Mouse (Mus musculus) gastrocnemius, adult 2 months (tissue): ENCODE measurements around the gene Amdhd2. TPM values are rescaled to one million over a fixed set of nuclear protein-coding genes. Genes with fewer than 3 reads are reported as not detected.

ENCODE experiments used
- DNase-seq: peaks from one replicate; pipeline ENCODE4 v3.0.0; 2022
- H3K27ac ChIP-seq: fragments of 200-600 bp; 2 replicates; pipeline ENCODE4 v1.8.1; 2022; ENCODE audit warnings: mild to moderate bottlenecking
- H3K4me3 ChIP-seq: fragments of 200-600 bp; 2 replicates; pipeline ENCODE4 v1.8.1; 2022; ENCODE audit warnings: mild to moderate bottlenecking, moderate library complexity
- CTCF ChIP-seq: fragments of 200-600 bp; IDR thresholded peaks from 2 replicates; pipeline ENCODE4 v1.8.1; 2022; ENCODE audit warnings: antibody characterized with exemption, mild to moderate bottlenecking, moderate library complexity
- intact Hi-C: fragments of 180-260 bp; cut with DNase I; formaldehyde crosslinking; loops from one replicate; pipeline ENCODE4 v1.15.1; 2025
- total RNA-seq, 2 experiments: library from RNA; stranded (reverse); gene quantifications; 2 replicates each; pipeline ENCODE4 v1.2.3; 2021

Amdhd2 gene
- total RNA-seq, 2 experiments from 2014 or later: 8.4 to 8.8 TPM

GRCm38 (mm10) chr17:24192848-24193247 lies 29.3 kb upstream of the Amdhd2 start:
- Histone ChIP-seq H3K27ac (peak overlapping the region; percentile 80), H3K4me3 (no peak overlapping the region)
- intact Hi-C loops: no loop called here
- DNase-seq: no peak
- TF ChIP-seq CTCF: no peak

- intact Hi-C loops: no loop called here
- peak; percentile 64 for DNase-seq
- peak overlapping the region; percentile 80 for H3K27ac ChIP-seq
- no peak for TF ChIP-seq CTCF
- H3K4me3 ChIP-seq: peak overlapping the region; percentile 14; the same call in 1 of the 2 replicates
These were observed 27.9 kb upstream of the Amdhd2 start for GRCm38 (mm10) chr17:24191481-24191880.

- intact Hi-C loops: no loop called here
- no peak for DNase-seq
- no peak for TF ChIP-seq CTCF
- no peak overlapping the region; the same call in 1 of the 2 replicates for H3K27ac ChIP-seq
- H3K4me3 ChIP-seq: no peak overlapping the region
These were observed 27.4 kb upstream of the Amdhd2 start for GRCm38 (mm10) chr17:24190934-24191333.

GRCm38 (mm10) chr17:24174259-24174658 lies 10.7 kb upstream of the Amdhd2 start:
- DNase-seq: no peak
- intact Hi-C loops: loop anchor here (5.0 kb wide), 2 partner anchors 48 to 218 kb away; partner anchors contain the start of gene Tedc2
- Histone ChIP-seq H3K27ac (no peak overlapping the region), H3K4me3 (no peak overlapping the region)
- TF ChIP-seq CTCF: no peak

- Histone ChIP-seq H3K27ac (no peak overlapping the region), H3K4me3 (no peak overlapping the region)
- intact Hi-C loops: loop anchor here (1.0 to 5.0 kb wide), 4 partner anchors 49 to 219 kb away; partner anchors contain the start of gene Tedc2
- peak; percentile 68 for DNase-seq
- TF ChIP-seq CTCF: peak; percentile 97
These were observed 9.9 kb upstream of the Amdhd2 start for GRCm38 (mm10) chr17:24173423-24173822.

- intact Hi-C loops: loop anchor here (2.0 to 5.0 kb wide), 4 partner anchors 51 to 221 kb away; partner anchors contain the start of gene Tedc2
- no peak overlapping the region for H3K4me3 ChIP-seq
- DNase-seq: peak; percentile 14
- no peak for TF ChIP-seq CTCF
- H3K27ac ChIP-seq: no peak overlapping the region; the same call in 1 of the 2 replicates
These were observed 8.2 kb upstream of the Amdhd2 start for GRCm38 (mm10) chr17:24171738-24172137.

- no peak for TF ChIP-seq CTCF
- Histone ChIP-seq H3K27ac (peak overlapping the region; percentile 100; the same call in 1 of the 2 replicates), H3K4me3 (no peak overlapping the region)
- peak; percentile 15 for DNase-seq
- intact Hi-C loops: loop anchor here (2.0 to 5.0 kb wide), 3 partner anchors 52 to 222 kb away; partner anchors contain the start of gene Tedc2
These were observed 7.2 kb upstream of the Amdhd2 start for GRCm38 (mm10) chr17:24170729-24171128.

GRCm38 (mm10) chr17:24170125-24170524 lies 6.6 kb upstream of the Amdhd2 start:
- H3K27ac ChIP-seq: peak overlapping the region; percentile 100
- TF ChIP-seq CTCF: no peak
- H3K4me3 ChIP-seq: peak overlapping the region; percentile 89
- intact Hi-C loops: loop anchor here (2.0 to 5.0 kb wide), 3 partner anchors 52 to 222 kb away; partner anchors contain the start of gene Tedc2
- DNase-seq: no peak

GRCm38 (mm10) chr17:24169317-24170065 lies 5.9 kb upstream of the Amdhd2 start, which contains the start of gene Atp6v0c:
Gene Atp6v0c, minus strand, starts transcription at chr17:24169702.
- Histone ChIP-seq H3K4me3 (peak within 1 kb of the TSS; percentile 89), H3K27ac (peak within 1 kb of the TSS; percentile 100)
- intact Hi-C loops: loop anchor here (2.0 to 5.0 kb wide), 4 partner anchors 53 to 223 kb away; partner anchors contain the start of gene Tedc2
- peak; percentile 97 for DNase-seq
- peak; percentile 21 for TF ChIP-seq CTCF

GRCm38 (mm10) chr17:24168590-24169277 lies 5.2 kb upstream of the Amdhd2 start:
- Histone ChIP-seq H3K4me3 (peak overlapping the region; percentile 89), H3K27ac (peak overlapping the region; percentile 100)
- peak; percentile 74 for DNase-seq
- intact Hi-C loops: loop anchor here (2.0 kb wide), 1 partner anchor 84 kb away; no protein-coding TSS in a partner anchor
- no peak for TF ChIP-seq CTCF

- no peak for TF ChIP-seq CTCF
- Histone ChIP-seq H3K4me3 (peak overlapping the region; percentile 89), H3K27ac (peak overlapping the region; percentile 100)
- intact Hi-C loops: loop anchor here (2.0 kb wide), 1 partner anchor 85 kb away; no protein-coding TSS in a partner anchor
- no peak for DNase-seq
These were observed 4.4 kb upstream of the Amdhd2 start for GRCm38 (mm10) chr17:24167891-24168505.

GRCm38 (mm10) chr17:24167120-24167519 lies 3.6 kb upstream of the Amdhd2 start:
- no peak for DNase-seq
- Histone ChIP-seq H3K27ac (peak overlapping the region; percentile 24; the same call in 1 of the 2 replicates), H3K4me3 (peak overlapping the region; percentile 89)
- TF ChIP-seq CTCF: no peak
- intact Hi-C loops: no loop called here
